ENCODE assay signal across 15 mouse cellular contexts in genomic region chr1:37077266-37077665, GRCm38 (mm10). TPM values are rescaled to one million over a fixed set of nuclear protein-coding genes. Genes with fewer than 3 reads are reported as not detected.
DNase-seq lines count a peak whose midpoint lies in the region; ATAC-seq and TF ChIP-seq lines count a peak whose summit lies in the region.
"Had no signal": no experiment of that assay in that cellular context is flagged by ENCODE, and none has a peak within 500 bp of the region (broad histone marks: within the 10 kb centered on the region; RNA-seq: fewer than 3 reads in every experiment).

No protein-coding gene starts in this region.

- no peaks in the 10 kb centered on the region for H3K4me1 ChIP-seq in stomach, embryonic 16.5 days (ENCODE audit: control insufficient read depth, insufficient read depth, low read length)

- H3K9ac ChIP-seq in stomach, embryonic 16.5 days (ENCODE audit: low read length): no peak overlapping the region
- H3K9ac ChIP-seq: hindbrain, embryonic 14.5 days; lung, embryonic 14.5 days; neural tube, embryonic 12.5 days had no signal

- no peaks in the 10 kb centered on the region for H3K9me3 ChIP-seq in stomach, embryonic 16.5 days (replicated peaks; ENCODE audit: control insufficient read depth, low read length)
- H3K9me3 ChIP-seq: neural tube, embryonic 12.5 days had no signal

- no peak for TF ChIP-seq POLR2A in brain, embryonic 14.5 days (IDR thresholded peaks at IDR 0.05; ENCODE audit: borderline replicate concordance, extremely low read depth, insufficient read depth, insufficient read length, poor library complexity, severe bottlenecking)

- intact Hi-C loops in heart, postnatal 14 days (cut with DNase I): loop anchor here (5.0 kb wide), 1 partner anchor 135 kb away; the partner anchor contains the start of gene Tmem131

- WGBS in stomach, embryonic 16.5 days: 63% methylated on average over 9 of the region's 9 CpGs

- H3K4me2 ChIP-seq in stomach, embryonic 16.5 days (ENCODE audit: low read depth, low read length): no peak overlapping the region
- H3K4me2 ChIP-seq: hindbrain, embryonic 14.5 days; lung, embryonic 14.5 days; neural tube, embryonic 12.5 days had no signal

- no peak for ATAC-seq in stomach, embryonic 16.5 days (ENCODE audit: insufficient read depth, low FRiP score)
- ATAC-seq: Patski had no signal

- DNase-seq in heart, adult 11 months: peak; percentile 89
- no peak for DNase-seq in heart, postnatal 14 days
- peak; percentile 20 for DNase-seq in retina, postnatal 1 day
- DNase-seq in retina, embryonic 14.5 days (ENCODE audit: low spot score): no peak
- DNase-seq in brain, embryonic 14.5 days (ENCODE audit: low read depth): peak; percentile 60
- no peak for DNase-seq in layer of hippocampus, adult 18-20 months (ENCODE audit: low spot score in 2 of 2)
- no peak for DNase-seq in T-cell, adult 2 months (ENCODE audit: low spot score)
- DNase-seq: lung, embryonic 14.5 days; thymus, adult 2 months had no signal

- peak overlapping the region; percentile 1; the same call in 1 of the 2 replicates for H3K27ac ChIP-seq in stomach, embryonic 16.5 days (ENCODE audit: low read length)
- H3K27ac ChIP-seq: hindbrain, embryonic 14.5 days; neural tube, embryonic 12.5 days had no signal

- TF ChIP-seq CTCF in brain, embryonic 14.5 days (IDR thresholded peaks at IDR 0.05; ENCODE audit: borderline replicate concordance, extremely low read depth, insufficient read depth, insufficient read length): no peak

- H3K27me3 ChIP-seq in stomach, embryonic 16.5 days (ENCODE audit: control insufficient read depth, insufficient read depth, low read length): no peaks in the 10 kb centered on the region
- H3K27me3 ChIP-seq: neural tube, embryonic 12.5 days had no signal

- no peak overlapping the region for H3K4me3 ChIP-seq in stomach, embryonic 16.5 days (replicated peaks; ENCODE audit: low read length)
- H3K4me3 ChIP-seq: neural tube, embryonic 12.5 days had no signal

- H3K36me3 ChIP-seq in stomach, embryonic 16.5 days (ENCODE audit: control insufficient read depth, insufficient read depth, low read length): no peaks in the 10 kb centered on the region
- H3K36me3 ChIP-seq: neural tube, embryonic 12.5 days had no signal

RNA-seq across cellular contexts. Expression of gene Vwa3b, which starts 50.9 kb away (rescaled TPM):
- total RNA-seq in heart, postnatal 14 days (2021): under 1 TPM; 0.20 to 0.65 TPM
- polyA plus RNA-seq in brain, embryonic 14.5 days (2012; rRNA removed): 0.49 and 1.0 TPM in 2 replicates
- polyA plus RNA-seq in stomach, embryonic 16.5 days (2015; fragmentation: Nextera tagmentation; extraction: Ambion mirVana): 0.37 and 0.94 TPM in 2 replicates
- 10 to 100 TPM; 21.2 to 22.6 TPM for total RNA-seq in layer of hippocampus, adult 18-20 months (2021)
- total RNA-seq: megakaryocyte progenitor cell, adult 5-6 weeks had no signal
- polyA plus RNA-seq: forebrain, embryonic 11.5 days; lung, embryonic 14.5 days; Patski had no signal

Comparison
In these comparisons a context has a peak if more than half of its experiments do, and no peak if none do; other contexts are left out.
1. DNase-seq: peak in heart, adult 11 months (single experiment), retina, postnatal 1 day (single experiment) and brain, embryonic 14.5 days (single experiment); none in heart, postnatal 14 days (0 of 2), retina, embryonic 14.5 days (single experiment), layer of hippocampus, adult 18-20 months (0 of 2) and T-cell, adult 2 months (single experiment).
2. RNA of gene Vwa3b, which starts 50.9 kb away (total RNA-seq): 21.2 to 22.6 TPM in layer of hippocampus, adult 18-20 months; 0.20 to 0.65 TPM in heart, postnatal 14 days; every median in the first group is over 10 times any median in the second.